Mouse (Mus musculus) urinary bladder, postnatal 4 days (tissue): ENCODE data around the gene Bmt2.
A peak's percentile ranks its signal among the peaks of the same experiment; 100 is the strongest.

ENCODE experiments used
- DNase-seq, 2 experiments: peaks; one replicate each; pipeline ENCODE4 v3.0.0; 2021 to 2022; ENCODE audit warnings: low spot score in 2 of 2

Bmt2 gene

DNA sequence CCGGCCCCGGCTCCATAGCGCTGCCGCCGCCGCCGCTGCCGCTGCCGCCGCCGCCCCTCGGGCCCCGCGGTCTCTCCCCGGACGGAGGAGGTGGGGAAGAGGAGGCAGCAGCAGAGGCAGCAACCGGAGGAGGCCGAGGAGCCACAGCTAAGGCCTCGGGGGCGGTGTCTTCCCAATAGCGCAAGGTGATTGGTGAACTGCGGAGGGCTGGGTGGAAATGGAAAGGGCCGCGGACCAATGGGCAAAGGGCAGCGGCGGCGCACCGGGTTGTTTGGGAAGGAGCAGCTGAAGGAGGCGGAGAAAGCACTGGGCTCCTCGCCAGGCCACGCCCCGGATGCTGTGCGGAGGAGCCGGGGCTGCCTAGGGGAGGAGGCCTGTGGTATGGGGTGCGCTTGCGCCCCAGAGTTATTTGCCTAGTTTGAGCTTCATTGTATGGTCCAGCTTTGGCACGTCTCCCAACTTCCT lies at the start of gene Bmt2:
Gene Bmt2, minus strand, starts transcription at position 149 of the 465 bp plus-strand sequence.
- peak; percentile 98 to 99 for DNase-seq

GRCm38 (mm10) chr6:13722166-13722565 lies 44.4 kb upstream of the Bmt2 start:
- DNase-seq, result no peak

DNA sequence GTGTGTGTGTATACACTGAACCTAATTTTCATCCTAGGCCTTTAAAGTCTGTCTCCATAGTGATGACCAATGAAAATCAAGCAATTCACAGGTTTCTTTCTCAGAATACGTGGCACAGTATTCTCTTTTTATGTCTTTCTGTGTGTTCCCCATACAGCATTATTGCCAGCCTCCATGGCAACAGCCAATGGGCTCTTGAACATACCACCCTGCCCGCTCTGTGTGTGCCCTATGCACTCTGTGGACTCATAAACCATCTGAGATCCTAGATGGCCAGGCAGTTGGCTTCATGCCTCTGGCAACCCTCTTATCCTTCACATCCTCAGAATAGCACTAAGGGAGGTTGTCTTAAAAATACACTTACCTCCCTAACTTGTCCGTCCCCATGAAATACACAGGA lies 37.1 kb upstream of the Bmt2 start:
- DNase-seq, result no peak

DNA sequence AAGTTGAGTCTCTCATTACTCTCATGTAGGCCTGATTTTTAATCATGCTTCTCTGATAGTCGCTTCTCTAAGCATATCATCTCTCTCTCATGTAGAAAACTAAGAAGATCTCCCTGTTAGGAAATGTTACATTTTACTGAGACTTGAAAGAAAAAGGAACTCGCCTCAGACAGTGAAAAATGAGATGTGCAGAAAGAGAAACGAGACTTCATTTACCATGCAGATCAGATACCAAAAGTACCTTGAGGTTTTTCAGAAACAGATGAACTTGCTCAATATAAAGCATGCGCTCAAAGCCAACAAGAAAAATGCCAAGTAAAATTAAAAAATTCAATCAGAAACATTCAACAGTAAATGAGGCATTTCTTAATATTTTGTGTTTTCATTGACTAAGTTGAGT lies 19.1 kb upstream of the Bmt2 start:
- DNase-seq, result no peak

- no peak for DNase-seq
Observed at GRCm38 (mm10) chr6:13695103-13695845, 17.5 kb upstream of the Bmt2 start.

DNA sequence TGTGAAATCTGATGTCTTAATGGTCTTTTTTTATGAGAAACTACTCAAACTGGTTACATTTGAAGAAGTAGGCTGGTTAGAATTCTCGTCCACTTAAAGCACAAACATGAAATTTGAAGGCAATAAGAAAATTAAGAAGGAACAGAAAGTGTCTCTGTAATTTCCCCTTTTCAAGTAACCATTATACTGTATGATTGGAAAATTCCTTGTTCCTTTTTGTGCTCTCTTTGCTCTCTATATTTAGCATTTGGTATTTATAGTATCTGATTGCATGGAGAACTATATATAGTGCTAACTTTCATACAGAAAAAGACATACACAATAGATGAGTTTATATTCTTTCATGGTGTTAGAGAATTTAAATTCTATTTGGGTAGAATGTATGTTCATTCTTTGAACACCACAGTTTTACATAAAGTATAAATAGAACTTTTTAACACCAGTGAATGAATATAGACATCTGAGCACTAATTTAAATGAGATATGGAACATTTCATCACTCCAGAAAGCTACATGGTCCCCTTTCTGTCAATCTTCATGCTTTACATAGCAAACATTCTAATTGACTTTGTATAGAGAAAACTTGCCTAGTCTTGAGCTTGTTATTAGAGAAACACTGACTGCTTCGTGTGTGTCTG lies 14.0 kb upstream of the Bmt2 start:
- no peak for DNase-seq

- no peak for DNase-seq
Observed at GRCm38 (mm10) chr6:13690398-13690797, 12.6 kb upstream of the Bmt2 start.

GRCm38 (mm10) chr6:13683929-13684595 lies 6.3 kb upstream of the Bmt2 start:
- no peak for DNase-seq

GRCm38 (mm10) chr6:13678349-13678748 lies 583 bp upstream of the Bmt2 start:
- no peak for DNase-seq

- DNase-seq, result peak in 1 of 2 experiments; percentile 64
Observed at GRCm38 (mm10) chr6:13677141-13677761, 515 bp downstream of the Bmt2 start.

- no peak for DNase-seq
Observed at GRCm38 (mm10) chr6:13676196-13676595, 1.6 kb downstream of the Bmt2 start.

DNA sequence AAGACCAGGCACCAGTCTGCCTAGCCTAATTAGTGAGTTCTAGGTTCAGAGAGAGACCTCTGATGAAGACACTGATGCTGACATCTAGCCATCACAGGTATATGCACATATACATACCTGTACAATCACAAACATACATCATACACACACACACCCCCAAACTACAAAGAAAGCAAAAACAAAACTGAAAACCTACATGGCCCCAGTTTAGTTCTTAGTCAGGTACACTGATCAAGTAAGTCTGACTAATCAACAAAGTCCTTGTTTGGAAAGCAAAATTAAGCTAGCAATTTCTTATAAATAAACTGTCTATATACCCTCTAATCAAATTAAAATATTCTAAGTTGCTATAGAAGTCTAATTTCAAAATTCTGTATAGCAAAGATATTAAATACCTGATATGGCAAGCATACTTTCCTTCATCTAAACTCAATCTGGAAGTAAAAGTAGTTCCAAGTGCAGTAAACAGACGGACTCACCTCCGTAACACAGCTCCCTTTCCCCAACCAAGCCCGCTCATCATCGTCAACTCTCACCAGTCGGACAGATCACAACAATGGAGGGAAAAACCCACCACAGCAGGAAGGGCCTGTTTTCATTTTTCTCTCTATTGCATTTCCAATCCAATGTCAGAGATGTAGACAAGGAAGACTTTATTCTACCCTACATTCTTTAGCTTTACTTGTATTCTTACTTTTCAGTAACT lies 3.0 kb downstream of the Bmt2 start:
- DNase-seq, result no peak

GRCm38 (mm10) chr6:13665646-13666045 lies 12.1 kb downstream of the Bmt2 start:
- DNase-seq, result no peak

- DNase-seq, result no peak
Observed at GRCm38 (mm10) chr6:13658016-13658415, 19.8 kb downstream of the Bmt2 start.

GRCm38 (mm10) chr6:13654081-13654480 lies 23.7 kb downstream of the Bmt2 start:
- no peak for DNase-seq

- DNase-seq, result no peak
Observed at GRCm38 (mm10) chr6:13652284-13652683, 25.5 kb downstream of the Bmt2 start.

DNA sequence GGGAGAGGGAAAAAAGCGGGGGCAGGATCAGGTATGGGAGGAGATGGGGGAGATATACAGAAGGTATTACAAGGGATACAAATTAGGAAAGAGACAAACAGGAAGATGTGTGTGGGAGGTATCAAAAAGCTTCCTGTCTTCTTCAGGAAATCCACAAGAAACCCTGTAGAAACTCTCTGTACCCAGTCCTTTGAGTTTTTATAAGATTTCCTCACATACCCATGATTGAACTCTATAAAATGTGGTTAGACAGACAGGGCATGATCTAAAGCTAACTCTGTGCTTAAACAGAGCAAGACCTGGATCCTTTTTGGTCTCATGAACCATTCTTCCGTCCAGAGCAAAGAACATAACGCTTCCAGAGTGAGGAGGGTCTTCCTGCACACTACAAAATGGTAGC lies 26.9 kb downstream of the Bmt2 start:
- no peak for DNase-seq

- no peak for DNase-seq
Observed at GRCm38 (mm10) chr6:13648305-13648704, 29.5 kb downstream of the Bmt2 start.

- no peak for DNase-seq
Observed at GRCm38 (mm10) chr6:13636582-13636989, 41.2 kb downstream of the Bmt2 start.

DNA sequence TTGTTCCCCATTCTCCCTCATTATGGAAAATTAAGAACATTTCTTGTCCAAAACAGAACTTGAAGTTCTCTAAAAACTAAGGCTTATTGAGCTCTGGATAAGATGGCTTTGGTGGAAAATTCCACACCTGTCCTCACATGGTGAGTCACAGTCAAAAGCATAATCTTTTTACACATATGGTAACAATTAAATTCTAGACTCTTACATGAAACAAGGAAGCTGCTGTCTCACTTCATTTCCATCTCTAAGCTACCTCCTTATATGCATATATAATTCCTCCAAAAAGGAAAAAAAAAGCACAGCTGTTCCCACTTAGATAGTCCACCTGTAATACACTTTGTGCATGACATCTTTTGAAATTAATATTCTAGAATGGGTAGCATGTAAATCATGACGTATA lies 45.2 kb downstream of the Bmt2 start:
- no peak for DNase-seq

GRCm38 (mm10) chr6:13630607-13631006 lies 47.2 kb downstream of the Bmt2 start:
- no peak for DNase-seq

DNA sequence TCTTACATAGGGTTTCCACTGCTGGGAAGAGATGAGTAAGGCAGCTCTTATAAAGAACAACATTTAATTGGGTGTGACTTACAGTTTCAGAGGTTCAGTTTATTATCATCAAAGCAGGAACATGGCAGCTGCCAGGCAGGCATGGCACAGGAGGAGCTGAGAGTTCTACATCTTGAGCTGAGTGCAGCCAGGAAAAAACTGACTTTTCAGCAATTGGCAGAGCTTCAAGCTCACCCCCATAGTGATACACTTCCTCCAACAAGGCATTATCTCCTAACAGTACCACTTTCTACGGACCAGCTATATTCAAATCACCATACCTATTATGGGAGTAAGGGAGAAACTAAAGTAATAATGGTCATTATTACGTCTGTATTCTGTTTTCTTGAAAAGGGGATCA lies 58.1 kb downstream of the Bmt2 start:
- DNase-seq, result no peak
